Mouse (Mus musculus): ENCODE results near the gene Cpne9. TPM values are rescaled to one million over a fixed set of nuclear protein-coding genes. Genes with fewer than 3 reads are reported as not detected.

Gene Cpne9
- polyA plus RNA-seq (2015; fragmentation: Nextera tagmentation; extraction: Ambion mirVana) = 0.05 TPM in 1 of 2 replicates, not detected in the other

GRCm38 (mm10) chr6:113282101-113282802 is at the start of gene Cpne9:
Cpne9 (plus strand) TSS chr6:113282307.
- Histone ChIP-seq H3K27ac (no peak within 1 kb of the TSS), H3K27me3 (peaks cover 38% of the 10 kb centered on the region), H3K36me3 (peaks cover 4% of the 10 kb centered on the region; the same call in 1 of the 2 replicates), H3K4me1 (peaks cover 4% of the 10 kb centered on the region), H3K4me3 (peak within 1 kb of the TSS; percentile 17), H3K4me2 (peak within 1 kb of the TSS; percentile 41), H3K9me3 (no peaks in the 10 kb centered on the region), H3K9ac (no peak within 1 kb of the TSS)
- ATAC-seq (ENCODE audit: borderline replicate concordance, extremely low read depth, low FRiP score, low TSS enrichment) = peak; percentile 15; the same call in 1 of the 2 replicates
- 1% methylated on average over 37 of the region's 37 CpGs for WGBS

DNA sequence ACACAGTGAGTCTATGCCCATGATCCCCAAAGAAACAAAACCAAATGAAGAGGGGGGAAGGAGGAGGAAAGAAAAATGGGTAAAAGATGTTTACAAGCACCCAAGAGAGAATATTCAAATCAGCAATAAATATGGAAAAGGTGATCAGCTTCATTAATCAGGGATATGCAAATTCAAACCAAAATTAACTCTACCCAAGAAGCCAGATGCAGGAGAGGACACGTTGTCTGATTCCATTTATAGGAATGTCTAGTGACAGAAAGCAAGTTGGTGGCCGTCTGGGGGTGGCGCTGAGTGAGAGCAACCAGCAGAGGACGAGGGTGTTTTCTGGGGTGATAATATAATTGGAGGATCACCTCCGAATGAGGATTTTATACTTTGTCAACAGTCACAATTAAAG is 47.0 kb upstream of the Cpne9 start:
- 65% methylated on average over 5 of the region's 5 CpGs for WGBS
- Histone ChIP-seq H3K4me3 (no peak overlapping the region), H3K9me3 (no peaks in the 10 kb centered on the region), H3K36me3 (no peaks in the 10 kb centered on the region), H3K27me3 (no peaks in the 10 kb centered on the region), H3K4me1 (peaks cover 15% of the 10 kb centered on the region), H3K4me2 (no peak overlapping the region), H3K9ac (no peak overlapping the region), H3K27ac (no peak overlapping the region)
- no peak for ATAC-seq (ENCODE audit: borderline replicate concordance, extremely low read depth, low FRiP score, low TSS enrichment)

GRCm38 (mm10) chr6:113237542-113238270 is 44.4 kb upstream of the Cpne9 start, which contains the start of gene Mtmr14:
Mtmr14 (plus strand) TSS chr6:113237843.
- Histone ChIP-seq H3K9me3 (no peaks in the 10 kb centered on the region), H3K27me3 (no peaks in the 10 kb centered on the region), H3K4me1 (peaks cover 15% of the 10 kb centered on the region), H3K9ac (peak within 1 kb of the TSS; percentile 69), H3K27ac (no peak within 1 kb of the TSS), H3K4me2 (peak within 1 kb of the TSS; percentile 74), H3K36me3 (peaks cover 16% of the 10 kb centered on the region), H3K4me3 (peak within 1 kb of the TSS; percentile 74)
- ATAC-seq (ENCODE audit: borderline replicate concordance, extremely low read depth, low FRiP score, low TSS enrichment) = peak; percentile 100
- WGBS = under 1% methylated on average over 52 of the region's 55 CpGs

DNA sequence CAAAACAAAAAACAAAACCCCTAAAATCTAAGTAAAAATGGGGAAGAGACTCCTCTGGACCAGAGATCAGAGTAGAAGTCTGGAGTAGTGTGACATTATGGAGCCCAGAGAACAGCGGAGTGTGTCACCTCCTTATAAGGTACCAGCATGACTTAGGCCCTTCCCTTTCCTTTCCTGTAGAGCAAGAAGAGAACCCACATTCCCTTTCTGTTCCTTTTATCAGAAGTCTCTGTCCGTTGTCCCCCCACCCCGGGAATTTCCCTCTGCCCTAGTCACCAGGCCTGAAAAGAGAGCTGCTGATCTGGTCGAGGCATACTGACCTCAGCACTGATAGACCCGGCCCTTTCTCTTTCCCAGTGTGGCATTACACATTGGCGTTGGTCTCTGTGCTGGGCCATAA is 43.7 kb upstream of the Cpne9 start:
- WGBS = 31% methylated on average over 6 of the region's 6 CpGs
- no peak for ATAC-seq (ENCODE audit: borderline replicate concordance, extremely low read depth, low FRiP score, low TSS enrichment)
- Histone ChIP-seq H3K4me3 (peak overlapping the region; percentile 74), H3K4me2 (peak overlapping the region; percentile 74), H3K9me3 (no peaks in the 10 kb centered on the region), H3K36me3 (peaks cover 20% of the 10 kb centered on the region), H3K4me1 (peaks cover 15% of the 10 kb centered on the region), H3K27ac (no peak overlapping the region), H3K27me3 (no peaks in the 10 kb centered on the region), H3K9ac (peak overlapping the region; percentile 69)

GRCm38 (mm10) chr6:113242753-113243152 is 39.4 kb upstream of the Cpne9 start:
- no peak for ATAC-seq (ENCODE audit: borderline replicate concordance, extremely low read depth, low FRiP score, low TSS enrichment)
- Histone ChIP-seq H3K27ac (no peak overlapping the region), H3K4me2 (no peak overlapping the region), H3K9me3 (no peaks in the 10 kb centered on the region), H3K4me1 (peaks cover 10% of the 10 kb centered on the region), H3K27me3 (no peaks in the 10 kb centered on the region), H3K9ac (no peak overlapping the region), H3K36me3 (peaks cover 27% of the 10 kb centered on the region), H3K4me3 (no peak overlapping the region)
- 80% methylated on average over 1 of the region's 1 CpGs for WGBS

- no peak for ATAC-seq (ENCODE audit: borderline replicate concordance, extremely low read depth, low FRiP score, low TSS enrichment)
- no peak overlapping the region for H3K27ac ChIP-seq
- no peaks in the 10 kb centered on the region for H3K9me3 ChIP-seq
- H3K36me3 ChIP-seq = peaks cover 32% of the 10 kb centered on the region
- H3K4me3 ChIP-seq = no peak overlapping the region
- no peaks in the 10 kb centered on the region for H3K27me3 ChIP-seq
- H3K9ac ChIP-seq = no peak overlapping the region
- H3K4me2 ChIP-seq = no peak overlapping the region
- H3K4me1 ChIP-seq = no peaks in the 10 kb centered on the region
- WGBS = 89% methylated on average over 2 of the region's 2 CpGs
These were observed 36.5 kb upstream of the Cpne9 start for GRCm38 (mm10) chr6:113245585-113245984.

GRCm38 (mm10) chr6:113250786-113251185 is 31.3 kb upstream of the Cpne9 start:
- 76% methylated on average over 5 of the region's 5 CpGs for WGBS
- ATAC-seq (ENCODE audit: borderline replicate concordance, extremely low read depth, low FRiP score, low TSS enrichment) = no peak

GRCm38 (mm10) chr6:113251921-113252320 is 30.2 kb upstream of the Cpne9 start:
- Histone ChIP-seq H3K36me3 (peaks cover 53% of the 10 kb centered on the region), H3K9ac (no peak overlapping the region), H3K4me3 (no peak overlapping the region), H3K4me1 (no peaks in the 10 kb centered on the region), H3K4me2 (no peak overlapping the region), H3K9me3 (no peaks in the 10 kb centered on the region), H3K27me3 (no peaks in the 10 kb centered on the region), H3K27ac (no peak overlapping the region)
- no peak for ATAC-seq (ENCODE audit: borderline replicate concordance, extremely low read depth, low FRiP score, low TSS enrichment)

More at GRCm38 (mm10) chr6:113250786-113251185, 31.3 kb upstream of the Cpne9 start:
- H3K4me2 ChIP-seq = no peak overlapping the region
- no peak overlapping the region for H3K4me3 ChIP-seq
- no peak overlapping the region for H3K27ac ChIP-seq
- peaks cover 43% of the 10 kb centered on the region for H3K36me3 ChIP-seq
- H3K4me1 ChIP-seq = no peaks in the 10 kb centered on the region
- no peaks in the 10 kb centered on the region for H3K27me3 ChIP-seq
- no peaks in the 10 kb centered on the region for H3K9me3 ChIP-seq
- no peak overlapping the region for H3K9ac ChIP-seq

DNA sequence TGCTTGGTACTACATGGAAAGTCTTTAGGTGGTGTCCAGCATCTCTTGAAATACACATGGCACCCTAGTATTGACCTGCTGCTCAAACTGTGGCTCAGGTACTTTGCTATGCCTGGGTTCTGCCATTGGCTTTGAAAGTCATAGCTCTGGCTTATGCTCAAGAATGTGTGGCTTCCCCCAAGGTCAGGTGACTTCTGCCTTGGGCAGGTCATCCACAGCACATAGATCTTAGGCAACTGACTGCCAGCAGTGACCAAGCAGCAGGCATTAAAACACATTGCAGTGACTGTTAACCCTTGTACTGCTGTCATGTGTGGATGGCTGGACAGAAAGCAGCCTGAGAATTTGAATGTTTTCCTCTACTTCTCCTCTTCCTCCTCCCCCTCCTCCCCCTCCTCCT is 27.2 kb upstream of the Cpne9 start:
- Histone ChIP-seq H3K36me3 (peaks cover 74% of the 10 kb centered on the region), H3K4me2 (no peak overlapping the region), H3K27me3 (no peaks in the 10 kb centered on the region), H3K9me3 (no peaks in the 10 kb centered on the region), H3K4me3 (no peak overlapping the region), H3K9ac (no peak overlapping the region), H3K27ac (no peak overlapping the region), H3K4me1 (no peaks in the 10 kb centered on the region)
- ATAC-seq (ENCODE audit: borderline replicate concordance, extremely low read depth, low FRiP score, low TSS enrichment) = no peak

GRCm38 (mm10) chr6:113261174-113261858 is 20.8 kb upstream of the Cpne9 start:
- Histone ChIP-seq H3K9me3 (no peaks in the 10 kb centered on the region), H3K9ac (no peak overlapping the region), H3K27ac (no peak overlapping the region), H3K4me1 (no peaks in the 10 kb centered on the region), H3K4me3 (no peak overlapping the region), H3K36me3 (peaks cover 82% of the 10 kb centered on the region), H3K27me3 (no peaks in the 10 kb centered on the region), H3K4me2 (no peak overlapping the region)
- 81% methylated on average over 8 of the region's 8 CpGs for WGBS
- no peak for ATAC-seq (ENCODE audit: borderline replicate concordance, extremely low read depth, low FRiP score, low TSS enrichment)

DNA sequence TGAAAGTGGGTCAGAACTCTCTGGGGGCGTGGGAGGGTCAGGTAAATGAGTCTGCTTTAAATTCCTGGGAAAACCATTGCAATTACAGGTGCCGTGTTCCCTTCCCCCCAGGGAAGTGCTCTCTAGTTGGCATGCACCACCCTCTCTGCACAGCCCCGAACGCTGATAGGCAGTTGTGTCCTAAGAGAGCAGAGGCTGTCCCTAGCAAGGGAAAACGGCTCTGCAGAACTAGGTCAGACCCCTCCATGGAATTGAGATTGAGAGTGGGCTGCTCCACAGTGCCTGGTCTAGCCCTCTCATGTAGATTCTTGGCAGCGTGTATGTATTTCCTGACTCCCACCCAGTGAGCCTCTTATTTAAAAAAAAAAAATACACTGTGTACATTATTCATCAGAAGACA is 18.6 kb upstream of the Cpne9 start:
- Histone ChIP-seq H3K9me3 (no peaks in the 10 kb centered on the region), H3K4me2 (no peak overlapping the region), H3K9ac (no peak overlapping the region), H3K4me3 (no peak overlapping the region), H3K36me3 (peaks cover 85% of the 10 kb centered on the region), H3K27me3 (no peaks in the 10 kb centered on the region), H3K27ac (no peak overlapping the region), H3K4me1 (no peaks in the 10 kb centered on the region)
- 85% methylated on average over 6 of the region's 6 CpGs for WGBS
- no peak for ATAC-seq (ENCODE audit: borderline replicate concordance, extremely low read depth, low FRiP score, low TSS enrichment)

GRCm38 (mm10) chr6:113264429-113264828 is 17.7 kb upstream of the Cpne9 start:
- Histone ChIP-seq H3K27me3 (no peaks in the 10 kb centered on the region), H3K9me3 (no peaks in the 10 kb centered on the region), H3K4me1 (no peaks in the 10 kb centered on the region), H3K4me3 (no peak overlapping the region), H3K36me3 (peaks cover 86% of the 10 kb centered on the region), H3K4me2 (no peak overlapping the region), H3K9ac (no peak overlapping the region), H3K27ac (no peak overlapping the region)
- no peak for ATAC-seq (ENCODE audit: borderline replicate concordance, extremely low read depth, low FRiP score, low TSS enrichment)
- WGBS = 86% methylated on average over 8 of the region's 8 CpGs
